Mouse (Mus musculus) gastrocnemius, postnatal 10 days (tissue): ENCODE data around the gene Rimklb. TPM values are rescaled to one million over a fixed set of nuclear protein-coding genes. Genes with fewer than 3 reads are reported as not detected.
A peak's percentile ranks its signal among the peaks of the same experiment; 100 is the strongest.
"Not testable (repeated sequence)": the region's sequence is repeated elsewhere in the genome, so short reads cannot be mapped to it uniquely, and the experiment has no call there.

Experiments used
- DNase-seq: peaks from one replicate; pipeline ENCODE4 v3.0.0; 2021; ENCODE audit warnings: mixed read lengths
- long read RNA-seq, 2 experiments: library from polyadenylated mRNA; stranded (forward); transcript quantifications; one replicate each; pipeline ENCODE4 v2.0.0; 2021
- total RNA-seq, 2 experiments: library from RNA; stranded (reverse); gene quantifications; 2 replicates each; pipeline ENCODE4 v1.2.3; 2021

Rimklb gene
- 1 to 10 TPM; 2.1 to 2.6 TPM for total RNA-seq
- long read RNA-seq, experiment 1 = 0 reads
- long read RNA-seq, experiment 2, full-length matches to known transcripts = 1 of 1 reads
- long read RNA-seq, experiment 2, partial matches to known transcripts = 0 of 1 reads
- long read RNA-seq, experiment 2, other reads (novel, unspliced or antisense) = 0 of 1 reads

DNA sequence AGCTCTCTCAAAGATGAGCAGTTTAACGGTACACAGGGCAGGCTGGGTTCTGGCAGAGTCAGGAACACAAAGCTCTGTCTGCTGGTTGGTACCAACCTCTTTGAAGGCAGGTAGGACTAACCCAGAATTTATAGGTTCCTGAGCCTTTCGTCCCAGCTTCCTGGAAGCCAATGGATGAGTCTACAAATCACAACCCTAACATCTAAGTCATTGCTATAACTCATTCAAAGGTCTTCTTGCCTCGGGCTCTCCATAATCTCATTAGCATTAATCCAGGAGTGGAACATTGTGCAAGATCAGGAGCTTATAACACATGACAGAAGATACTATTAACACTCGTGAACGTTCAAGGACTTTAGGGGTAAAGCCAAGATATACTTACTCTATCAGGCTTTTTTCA is at the start of gene Rimklb:
Rimklb (minus strand) TSS at position 101 of the 400 bp plus-strand sequence.
- no peak for DNase-seq

DNA sequence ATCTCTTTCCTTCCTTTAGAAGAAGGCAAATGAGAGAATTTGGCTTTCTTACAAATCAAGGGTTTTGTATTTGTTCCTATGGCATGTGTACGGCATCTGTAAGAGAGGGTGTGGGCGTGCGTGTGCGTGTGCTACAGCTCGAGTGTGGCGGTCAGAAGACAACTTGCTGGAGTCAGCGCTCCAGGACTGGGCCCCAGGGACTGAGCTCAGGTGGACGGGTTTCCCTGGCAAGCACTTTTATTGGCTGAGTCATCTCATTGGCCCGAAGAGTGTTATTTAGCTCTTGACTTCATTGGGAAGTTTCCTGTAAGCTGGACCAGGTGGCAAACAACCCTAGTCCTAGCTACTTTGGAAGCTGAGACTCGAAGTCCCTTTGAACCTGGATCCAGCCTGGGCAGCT is 47.4 kb upstream of the Rimklb start:
- DNase-seq = no peak

DNA sequence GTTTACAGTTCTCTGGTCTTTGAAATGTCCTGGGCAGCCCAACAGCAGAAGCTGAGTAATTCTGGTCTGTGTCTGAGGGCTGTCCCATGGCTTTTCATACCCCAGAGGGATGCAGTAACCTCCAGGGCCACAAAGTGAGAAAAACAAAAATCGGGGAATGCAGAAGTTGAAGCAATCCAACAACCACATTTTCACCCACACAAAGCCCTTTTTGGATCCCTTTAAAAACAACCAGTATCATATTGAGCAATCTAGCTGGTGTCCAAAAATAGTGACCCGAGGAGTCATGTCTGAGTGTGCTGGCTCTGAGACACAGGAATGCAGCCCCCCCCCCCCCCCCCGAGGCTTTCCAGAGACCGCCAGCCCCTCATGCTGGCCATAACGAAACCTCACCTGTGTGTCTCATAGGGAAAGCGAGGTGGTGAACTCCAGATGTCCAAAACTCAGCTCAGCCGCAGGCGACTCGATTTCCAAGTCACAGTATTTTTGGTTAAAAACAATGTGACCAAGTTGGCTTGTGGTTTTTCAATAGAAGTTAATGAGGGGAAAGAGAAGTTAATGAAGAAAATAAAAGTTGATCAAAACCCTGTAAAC is 46.8 kb upstream of the Rimklb start:
- no peak for DNase-seq

- DNase-seq = no peak
Measured at GRCm38 (mm10) chr6:122544672-122545071, 46.1 kb upstream of the Rimklb start.

GRCm38 (mm10) chr6:122543574-122543973 is 45.0 kb upstream of the Rimklb start:
- no peak for DNase-seq

GRCm38 (mm10) chr6:122542459-122542858 is 43.9 kb upstream of the Rimklb start:
- DNase-seq = not testable (repeated sequence)

DNA sequence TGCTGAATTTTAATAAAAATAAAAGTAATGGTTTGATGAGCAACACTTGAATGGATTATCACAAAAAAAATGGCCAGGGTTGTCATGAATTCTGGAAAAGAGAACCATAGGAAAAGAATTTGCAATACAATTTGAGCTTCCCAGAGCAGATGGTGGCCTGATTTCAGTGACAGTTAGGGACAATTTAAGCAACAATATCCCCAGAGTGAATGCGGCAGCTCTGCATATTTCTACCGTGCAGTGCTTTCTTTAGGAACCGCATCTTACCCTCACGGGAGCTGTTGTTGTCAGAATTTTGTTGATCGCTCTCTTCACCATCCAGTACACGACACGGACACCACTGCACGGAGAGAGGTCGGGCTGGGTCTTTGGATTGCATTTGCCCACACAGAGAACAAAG is 41.0 kb upstream of the Rimklb start:
- no peak for DNase-seq

DNA sequence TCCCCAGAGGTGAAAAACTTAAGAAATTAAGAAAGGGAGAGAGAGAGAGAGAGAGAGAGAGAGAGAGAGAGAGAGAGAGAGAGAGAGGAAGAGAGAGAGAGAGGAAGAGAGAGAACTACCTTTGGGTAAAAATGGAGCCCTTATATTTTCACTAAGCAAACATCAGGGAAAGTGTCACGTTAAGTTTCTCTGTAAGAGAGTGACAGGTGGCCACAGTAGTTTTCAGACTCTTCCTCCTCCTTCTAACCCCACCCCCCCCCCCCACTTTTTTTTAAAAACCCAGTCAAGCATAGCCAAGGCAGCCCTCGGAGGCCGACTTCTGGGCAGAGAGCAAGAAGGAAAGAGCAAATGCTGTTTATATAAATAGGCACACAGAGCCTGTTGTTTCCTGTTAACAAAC is 35.5 kb upstream of the Rimklb start:
- DNase-seq = no peak

DNA sequence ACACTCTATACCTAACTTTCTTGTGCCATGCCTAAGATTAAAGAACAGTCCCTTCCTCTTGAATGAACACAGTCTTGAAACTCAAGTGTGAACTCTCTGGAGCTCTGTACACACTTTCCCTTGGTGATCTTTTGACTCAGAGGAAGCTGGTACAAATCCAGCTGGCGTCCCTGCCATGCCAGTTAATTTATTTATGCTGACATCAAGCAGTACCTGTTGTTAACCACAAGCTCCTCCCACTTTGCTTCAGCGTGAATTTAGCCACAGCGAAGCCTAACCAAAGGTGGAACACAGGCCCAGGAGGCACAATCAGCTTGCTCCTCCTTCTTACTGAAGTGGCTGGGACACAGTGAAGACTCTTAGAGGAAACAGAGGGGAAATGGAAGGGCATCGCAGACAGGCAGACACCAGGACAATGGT is 34.3 kb upstream of the Rimklb start:
- DNase-seq = no peak

DNA sequence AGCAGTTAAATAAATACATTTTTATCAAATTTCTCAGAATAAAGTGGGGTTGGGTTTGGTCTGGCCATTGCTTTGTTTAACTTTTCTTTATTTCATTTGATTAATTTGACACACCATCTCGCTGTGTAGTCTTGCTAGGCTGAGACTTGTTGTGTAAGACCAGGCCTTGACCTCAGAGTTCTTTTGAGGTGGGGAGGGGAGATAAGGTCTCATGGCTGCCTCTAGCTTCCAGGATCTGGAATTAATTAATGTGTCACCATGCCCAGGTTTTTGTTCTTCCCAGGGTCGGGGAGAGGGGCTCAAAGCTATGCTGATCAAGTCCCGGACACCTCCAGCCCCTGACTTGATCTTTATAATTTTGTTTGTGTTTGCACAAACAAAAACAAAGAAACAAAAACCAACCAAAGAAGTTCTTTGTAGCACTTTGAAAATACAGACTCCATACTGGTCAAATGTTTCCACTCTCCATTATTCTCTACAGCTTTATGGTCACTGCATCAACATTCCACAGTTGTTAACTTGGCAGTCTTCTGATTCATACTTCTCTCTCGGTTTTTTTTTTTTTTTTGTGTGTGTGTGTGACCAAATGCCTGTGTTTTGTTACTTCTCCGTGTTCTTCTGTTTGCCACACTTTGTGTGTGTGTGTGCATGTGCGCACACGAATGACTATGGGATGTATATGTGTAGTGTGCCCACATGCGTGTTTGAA is 33.1 kb upstream of the Rimklb start:
- no peak for DNase-seq

GRCm38 (mm10) chr6:122528136-122528535 is 29.6 kb upstream of the Rimklb start:
- DNase-seq = no peak

- DNase-seq = no peak
Measured at GRCm38 (mm10) chr6:122527596-122527995, 29.0 kb upstream of the Rimklb start.

- DNase-seq = no peak
Measured at GRCm38 (mm10) chr6:122523289-122523688, 24.7 kb upstream of the Rimklb start.

DNA sequence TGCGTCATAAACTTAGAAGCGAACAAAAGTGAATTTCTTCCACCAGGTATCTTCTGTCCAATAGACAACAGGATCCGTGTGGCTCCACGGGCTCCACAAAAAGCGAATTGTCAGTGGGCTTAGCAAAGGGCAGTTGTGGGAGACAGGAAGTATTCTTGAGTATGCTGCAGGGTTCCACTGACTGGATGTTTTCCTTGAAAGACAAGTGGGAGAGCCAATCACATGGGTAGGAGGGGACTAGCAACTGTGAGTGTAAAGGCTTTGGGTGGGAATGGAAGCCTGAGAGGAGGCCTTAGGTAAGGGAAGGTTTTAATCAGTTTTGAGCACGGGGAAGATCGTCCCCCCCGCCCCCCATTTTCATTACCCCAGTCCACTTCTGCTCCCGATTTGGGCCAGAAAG is 24.0 kb upstream of the Rimklb start:
- no peak for DNase-seq

DNA sequence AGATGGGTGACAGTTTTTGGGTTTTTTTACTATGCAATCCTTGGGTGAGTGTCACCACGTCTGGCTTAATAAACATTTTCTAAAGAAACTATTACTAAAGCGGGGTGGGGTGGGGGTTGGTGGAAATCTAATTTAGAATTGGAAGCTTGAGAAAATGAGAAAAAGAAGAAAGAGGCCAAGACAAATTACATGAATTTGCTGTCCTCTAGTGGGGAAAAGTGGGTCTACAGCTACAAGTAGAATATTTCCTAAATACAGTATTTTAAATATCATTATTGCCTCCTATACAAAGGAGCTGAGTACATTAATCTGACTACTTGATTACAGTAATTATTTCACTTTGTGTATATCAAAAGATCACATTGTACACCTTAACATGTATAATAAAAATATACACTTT is 20.8 kb upstream of the Rimklb start:
- no peak for DNase-seq

GRCm38 (mm10) chr6:122517668-122518067 is 19.1 kb upstream of the Rimklb start:
- DNase-seq = no peak

DNA sequence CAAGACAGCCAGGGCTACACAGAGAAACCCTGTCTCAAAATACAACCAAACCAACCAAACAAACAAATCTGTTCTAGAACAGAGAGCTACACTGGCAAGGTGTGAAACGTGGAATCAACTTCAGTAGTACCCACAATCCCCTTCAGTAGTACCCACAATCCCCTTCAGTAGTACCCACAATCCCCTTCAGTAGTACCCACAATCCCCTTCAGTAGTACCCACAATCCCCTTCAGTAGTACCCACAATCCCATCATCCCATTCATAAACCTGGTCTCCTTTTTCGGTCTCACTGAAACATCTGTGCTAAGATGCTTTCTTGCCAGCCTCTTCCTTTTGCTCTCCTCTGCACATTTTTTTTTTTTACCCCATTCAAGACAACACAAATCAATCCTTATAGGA is 17.2 kb upstream of the Rimklb start:
- DNase-seq = not testable (repeated sequence)

DNA sequence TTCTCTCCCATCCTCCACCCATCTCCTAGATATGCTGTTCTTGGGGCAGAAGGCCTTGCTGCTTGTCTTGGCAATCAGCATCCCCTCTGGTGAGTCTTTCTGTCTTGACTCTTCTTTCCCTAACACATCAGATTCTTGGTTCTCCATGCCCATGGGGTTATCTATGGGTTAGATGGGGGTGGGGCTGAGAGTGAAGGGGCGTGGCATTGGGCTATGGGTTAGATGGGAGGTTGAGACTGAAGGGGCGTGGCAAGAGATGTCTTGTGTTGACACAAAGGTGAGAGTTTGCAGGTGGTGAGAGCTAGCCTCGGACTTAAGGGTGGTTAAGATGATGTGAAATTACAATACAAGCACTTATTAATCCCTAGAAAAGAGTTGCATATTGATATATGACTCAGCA is 15.8 kb upstream of the Rimklb start:
- no peak for DNase-seq

DNA sequence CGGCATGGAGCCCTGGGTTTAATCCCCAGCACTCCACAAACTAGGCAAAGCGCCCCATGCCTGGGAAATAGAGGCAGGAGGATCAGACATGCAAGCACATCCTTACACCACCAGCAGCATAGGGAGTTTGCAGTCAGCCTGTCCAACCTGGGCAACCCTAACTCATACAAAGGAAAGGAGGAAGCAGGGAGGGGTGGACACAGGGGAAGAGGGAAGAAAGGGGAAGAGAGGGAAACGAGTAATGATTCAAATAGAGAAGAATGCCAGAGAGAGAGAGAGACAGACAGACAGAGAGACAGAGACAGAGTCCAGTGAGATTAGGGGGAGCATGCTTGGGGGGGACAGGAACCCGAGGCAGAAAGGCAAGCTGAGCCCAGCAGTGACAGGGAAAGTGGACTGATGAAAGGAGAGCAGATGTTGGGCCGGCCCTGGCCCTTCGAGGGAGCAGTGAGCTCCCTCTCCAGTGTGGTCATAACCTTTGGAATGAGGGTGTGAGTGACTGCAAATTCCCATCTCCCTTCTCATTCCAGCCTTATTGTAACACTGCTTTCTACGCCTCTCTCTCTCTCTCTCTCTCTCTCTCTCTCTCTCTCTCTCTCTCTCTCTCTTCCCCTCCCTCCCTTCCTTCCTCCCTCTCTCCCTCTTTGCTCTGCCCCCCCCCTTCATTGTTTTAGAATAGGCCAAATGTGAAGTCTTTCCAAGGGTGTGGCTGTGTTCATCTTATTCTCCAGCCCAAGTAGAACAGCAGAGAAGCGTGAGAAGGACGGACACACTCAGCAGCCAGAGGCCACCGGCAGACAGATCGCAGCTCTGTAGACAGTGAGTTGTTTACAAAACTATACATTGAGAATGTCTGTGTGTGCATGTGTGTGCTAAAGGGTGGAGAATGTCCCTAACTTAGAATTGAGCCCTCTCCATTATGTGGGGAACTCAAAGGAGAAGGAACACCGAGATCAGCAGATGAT is 14.6 kb upstream of the Rimklb start:
- no peak for DNase-seq

DNA sequence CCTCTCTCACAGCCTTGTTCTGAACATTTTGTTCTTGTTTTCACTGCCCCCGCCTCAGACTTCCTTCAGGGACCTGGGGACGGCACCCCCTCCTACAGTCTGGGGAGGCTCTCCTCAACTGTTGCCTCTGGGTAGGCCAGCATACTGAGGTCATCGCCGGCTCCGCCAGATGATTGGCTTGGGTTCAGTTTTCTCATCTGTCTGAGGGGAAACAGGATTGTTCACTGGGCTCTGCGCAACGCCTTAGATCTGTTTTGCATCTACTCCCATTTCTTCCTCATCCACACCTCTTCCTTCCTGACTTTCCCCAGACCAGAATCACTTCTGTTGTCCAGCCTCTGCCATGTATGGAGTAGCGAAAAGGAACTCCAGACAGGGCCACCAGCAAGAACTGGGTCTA is 9.9 kb upstream of the Rimklb start:
- peak; percentile 50 for DNase-seq

DNA sequence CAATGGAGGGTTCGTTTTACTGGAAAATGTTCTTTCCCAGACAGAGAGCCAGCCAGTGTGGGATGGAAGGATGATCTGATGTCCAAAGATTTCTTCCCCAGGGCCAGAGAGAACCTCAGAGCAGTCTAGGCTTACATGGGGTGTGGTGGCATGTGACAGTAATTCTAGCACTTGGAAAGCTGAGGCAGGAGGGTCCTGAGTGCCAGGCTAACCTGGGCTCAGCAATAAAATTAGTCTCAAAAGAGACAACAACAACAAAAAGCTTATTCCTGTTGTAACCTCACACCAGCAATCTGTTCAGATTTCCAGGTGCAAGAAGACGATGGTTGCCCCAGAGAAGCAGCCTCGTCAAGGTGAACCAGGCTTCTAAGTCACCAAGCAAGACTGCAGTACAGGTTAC is 7.0 kb upstream of the Rimklb start, which contains the start of gene Mfap5:
Mfap5 (plus strand) TSS at position 301 of the 400 bp plus-strand sequence.
- no peak for DNase-seq

DNA sequence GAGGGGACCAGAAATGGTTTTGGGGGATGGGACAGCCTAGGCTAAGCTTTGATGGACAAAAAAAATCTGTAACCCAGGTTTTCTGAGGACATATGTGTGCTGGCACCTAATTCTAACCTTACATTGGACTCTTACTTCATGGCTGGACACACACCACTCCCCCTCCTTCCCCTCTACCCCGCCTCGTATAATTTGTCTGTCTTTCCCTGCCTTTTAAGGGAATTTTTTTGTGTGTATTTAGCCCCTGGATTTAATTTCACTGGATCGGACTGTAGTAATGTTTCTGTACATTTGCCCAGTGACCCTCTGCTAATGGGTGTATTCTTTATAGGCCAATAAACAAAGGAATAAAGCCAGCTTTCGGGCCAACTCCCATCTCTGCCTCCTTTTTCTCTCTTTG is 6.5 kb upstream of the Rimklb start:
- no peak for DNase-seq

DNA sequence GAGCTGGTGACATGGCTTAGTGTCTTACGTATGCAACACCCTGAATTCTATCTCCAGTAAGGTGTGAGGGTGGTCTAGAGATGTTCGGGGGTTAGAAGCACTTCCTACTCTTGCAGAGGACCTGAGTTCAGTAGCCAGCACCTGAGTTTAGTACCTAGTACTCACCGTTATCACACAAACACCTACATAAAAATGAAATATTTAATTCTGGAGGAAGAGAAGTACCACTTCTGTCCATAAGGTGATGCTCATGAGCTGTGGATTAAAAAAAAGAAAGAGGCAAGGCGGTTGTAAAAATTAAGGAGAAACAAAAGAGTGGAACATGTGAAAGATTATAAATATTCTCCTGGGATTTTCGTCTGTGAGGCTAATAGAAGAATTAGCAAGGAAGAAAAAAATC is 2.1 kb downstream of the Rimklb start:
- DNase-seq = no peak
